Mouse (Mus musculus) liver, adult (tissue): ENCODE data around the gene Rc3h1.

ENCODE experiments used
- GATA4 ChIP-seq: IDR thresholded peaks from 2 replicates; pipeline ENCODE4 v1.6.1; 2014; ENCODE audit warnings: mild to moderate bottlenecking, low read length; ENCODE audit not compliant: insufficient replicate concordance

The Rc3h1 gene

GRCm38 (mm10) chr1:160993851-160994250, 87.6 kb downstream of the Rc3h1 start:
- no peak for TF ChIP-seq GATA4

GRCm38 (mm10) chr1:161004942-161005341, 98.7 kb downstream of the Rc3h1 start:
- TF ChIP-seq GATA4 = no peak

- no peak for TF ChIP-seq GATA4
Observed at GRCm38 (mm10) chr1:161005526-161005925, 99.3 kb downstream of the Rc3h1 start.

- TF ChIP-seq GATA4 = no peak
Observed at GRCm38 (mm10) chr1:161006471-161006870, 100.3 kb downstream of the Rc3h1 start.

GRCm38 (mm10) chr1:161008038-161008437, 101.8 kb downstream of the Rc3h1 start:
- TF ChIP-seq GATA4 = no peak

- TF ChIP-seq GATA4 = no peak
Observed at GRCm38 (mm10) chr1:161010436-161010835, 104.2 kb downstream of the Rc3h1 start.

GRCm38 (mm10) chr1:161016378-161016777, 110.2 kb downstream of the Rc3h1 start:
- no peak for TF ChIP-seq GATA4

- no peak for TF ChIP-seq GATA4
Observed at GRCm38 (mm10) chr1:161020051-161020450, 113.8 kb downstream of the Rc3h1 start.
